Mouse (Mus musculus) skeletal muscle tissue, adult 2 months (tissue): ENCODE measurements around the gene Vps39.

ENCODE experiments used
- DNase-seq: peaks from one replicate; pipeline ENCODE4 v3.0.0-alpha.2; 2012; ENCODE audit warnings: low read depth, low spot score

Gene Vps39

DNA sequence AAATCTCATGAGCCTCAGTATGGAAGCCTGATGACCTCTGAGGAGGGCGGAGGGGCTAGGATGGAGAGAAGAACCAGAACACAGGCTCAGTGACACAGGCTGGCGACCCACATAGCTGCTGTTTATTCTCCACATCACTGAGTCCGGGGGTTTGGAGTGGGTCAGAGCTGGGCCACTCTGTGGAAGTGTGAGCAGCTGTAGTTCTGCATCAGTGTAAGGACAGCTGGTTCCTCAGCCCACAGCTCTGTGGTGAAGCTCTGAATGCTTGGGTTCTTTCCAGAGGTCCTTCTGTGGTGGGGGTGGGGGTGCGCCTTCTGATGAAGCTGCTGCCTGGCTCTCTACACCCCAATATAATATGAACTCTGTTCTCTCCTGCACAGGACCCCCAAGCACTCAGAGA lies 53.1 kb downstream of the Vps39 start:
- no peak for DNase-seq

DNA sequence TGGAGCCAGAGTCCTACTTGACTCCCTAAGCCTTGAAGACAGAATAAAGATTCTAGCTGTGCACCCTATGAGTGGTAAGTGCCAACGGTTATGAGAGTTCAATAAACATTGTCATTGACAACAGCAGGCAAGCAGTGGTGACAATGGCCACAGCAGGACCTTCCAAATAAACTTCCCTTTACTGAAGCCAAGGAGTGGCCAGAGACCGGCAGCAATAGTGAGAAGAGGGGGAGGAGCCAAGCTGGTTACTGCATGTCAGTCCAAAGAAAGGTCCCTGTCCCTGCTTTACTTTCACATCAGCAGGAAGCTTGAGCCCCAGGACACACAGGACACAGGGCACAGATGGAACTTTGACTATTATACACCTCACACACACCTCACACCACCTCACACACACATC lies 56.8 kb downstream of the Vps39 start:
- no peak for DNase-seq

DNA sequence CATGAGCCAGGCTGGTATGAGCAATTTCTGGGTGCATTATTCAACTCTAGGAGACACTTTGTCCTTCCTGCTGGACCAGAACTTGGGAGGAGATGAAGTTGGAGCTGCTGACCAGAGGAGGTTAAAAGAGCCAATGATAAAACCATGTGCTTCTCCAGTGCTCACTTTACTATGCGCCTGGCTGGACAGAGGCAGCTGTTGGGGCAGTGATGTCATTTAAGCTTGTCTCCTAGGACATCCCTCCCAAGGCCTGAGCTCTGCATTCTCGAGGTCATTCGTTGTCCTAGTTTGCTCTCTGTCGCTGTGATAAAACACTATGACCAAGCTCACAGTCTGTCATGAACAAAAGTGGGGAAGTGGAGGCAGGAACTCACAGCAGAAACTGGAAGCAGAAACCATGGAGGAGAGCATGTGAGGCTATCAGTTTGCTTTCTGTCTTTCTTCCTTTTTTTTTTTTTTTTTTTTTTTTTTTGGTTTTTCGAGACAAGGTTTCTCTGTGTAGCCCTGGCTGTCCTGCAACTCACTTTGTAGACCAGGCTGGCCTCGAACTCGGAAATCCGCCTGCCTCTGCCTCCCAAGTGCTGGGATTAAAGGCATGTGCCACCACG lies 61.4 kb downstream of the Vps39 start:
- DNase-seq: no peak

DNA sequence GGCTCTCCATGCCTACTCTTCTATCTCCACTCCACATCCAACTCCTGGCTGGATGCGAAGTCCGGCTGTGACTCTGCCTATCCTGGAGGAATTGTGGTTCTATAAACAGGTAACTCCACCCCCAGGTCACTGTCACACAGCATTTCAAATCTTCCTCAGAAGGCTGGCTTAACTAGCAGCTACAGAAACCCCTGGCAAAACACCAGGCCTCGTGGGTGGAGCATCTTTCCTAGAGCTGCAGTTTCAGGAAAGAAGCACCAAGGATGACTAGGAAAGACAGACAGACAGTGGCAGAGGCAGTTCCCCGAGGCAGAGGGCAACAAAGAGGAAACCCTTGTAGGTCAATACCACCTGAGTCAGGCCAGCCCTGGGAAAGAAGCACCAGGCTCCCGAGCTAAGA lies 63.9 kb downstream of the Vps39 start, which contains the start of gene Pla2g4d:
Gene Pla2g4d, minus strand, starts transcription at position 203 of the 400 bp plus-strand sequence.
- no peak for DNase-seq

DNA sequence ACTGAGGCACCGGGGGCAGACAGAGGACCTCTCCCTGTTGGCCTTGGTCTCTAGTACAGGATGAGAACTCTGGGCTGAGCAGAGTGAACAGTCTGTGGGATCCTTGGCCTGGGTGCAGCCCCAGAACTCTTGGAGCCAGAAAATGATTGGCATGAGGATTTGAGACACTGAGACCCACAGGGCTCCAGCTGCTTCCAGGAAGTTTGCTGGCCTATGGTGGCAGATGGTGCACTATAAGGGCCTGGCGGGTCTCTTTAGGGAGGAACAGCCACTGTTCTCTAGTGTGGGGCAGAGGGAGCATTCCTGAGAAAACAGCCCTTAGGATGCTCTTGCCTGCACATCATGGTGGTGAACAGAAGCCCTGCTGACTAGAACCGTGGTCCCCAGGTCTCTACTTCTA lies 64.5 kb downstream of the Vps39 start:
- DNase-seq: no peak

DNA sequence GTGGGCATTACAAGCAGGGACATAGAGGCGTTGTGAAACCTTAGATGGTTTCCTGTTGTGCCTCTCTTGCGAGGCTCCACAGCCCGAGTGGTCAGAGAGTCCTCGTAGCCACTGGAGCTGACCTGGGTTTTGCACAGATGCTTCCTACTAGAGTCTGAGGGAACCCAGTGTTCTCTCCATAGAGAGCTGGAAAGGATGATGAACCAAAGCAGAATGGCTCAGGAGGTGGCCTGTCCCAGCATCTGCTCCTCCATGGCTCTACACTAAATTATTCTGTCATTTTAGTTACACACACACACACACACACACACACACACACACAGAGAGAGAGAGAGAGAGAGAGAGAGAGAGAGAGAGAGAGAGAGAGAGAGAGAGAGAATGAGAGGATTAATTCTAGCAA lies 67.3 kb downstream of the Vps39 start:
- DNase-seq: no peak

DNA sequence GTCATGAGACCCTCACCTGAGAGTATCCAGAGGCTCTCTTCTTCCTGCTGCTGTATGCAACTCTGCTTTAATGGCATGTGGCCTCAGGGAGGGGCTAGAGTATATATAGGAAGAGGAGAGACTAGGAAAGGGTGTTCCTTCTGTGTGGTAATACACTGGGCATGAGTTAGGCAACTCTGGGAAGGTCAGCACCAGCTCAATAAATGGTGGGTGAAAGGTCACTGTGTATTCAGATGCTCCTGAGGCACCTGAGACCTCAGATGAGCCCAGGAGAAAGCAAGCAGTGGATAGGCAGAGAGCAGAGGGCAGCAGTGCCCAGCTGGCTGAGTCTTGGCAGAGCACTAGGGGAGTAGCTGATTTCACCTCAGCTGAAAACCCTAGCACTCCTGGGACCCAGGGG lies 68.2 kb downstream of the Vps39 start:
- no peak for DNase-seq

DNA sequence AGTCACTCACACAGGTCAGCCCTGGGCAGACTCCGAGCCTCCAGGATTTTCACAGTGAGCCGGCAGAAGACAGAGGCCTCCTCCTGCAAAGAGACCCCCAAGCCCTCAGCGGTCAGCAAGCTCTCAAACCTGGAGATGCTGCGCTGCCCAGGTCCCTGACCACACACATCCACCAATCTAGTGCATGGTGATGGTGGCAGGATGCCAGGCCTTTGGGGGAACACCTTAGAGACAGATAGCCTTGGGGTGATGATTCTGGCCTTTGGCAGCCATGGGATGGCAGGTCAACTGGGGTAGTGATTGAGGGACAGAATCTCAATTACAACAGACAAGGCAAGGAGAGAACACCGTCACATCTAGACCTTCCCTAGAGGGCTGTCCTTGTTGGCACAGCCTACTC lies 68.8 kb downstream of the Vps39 start:
- no peak for DNase-seq

DNA sequence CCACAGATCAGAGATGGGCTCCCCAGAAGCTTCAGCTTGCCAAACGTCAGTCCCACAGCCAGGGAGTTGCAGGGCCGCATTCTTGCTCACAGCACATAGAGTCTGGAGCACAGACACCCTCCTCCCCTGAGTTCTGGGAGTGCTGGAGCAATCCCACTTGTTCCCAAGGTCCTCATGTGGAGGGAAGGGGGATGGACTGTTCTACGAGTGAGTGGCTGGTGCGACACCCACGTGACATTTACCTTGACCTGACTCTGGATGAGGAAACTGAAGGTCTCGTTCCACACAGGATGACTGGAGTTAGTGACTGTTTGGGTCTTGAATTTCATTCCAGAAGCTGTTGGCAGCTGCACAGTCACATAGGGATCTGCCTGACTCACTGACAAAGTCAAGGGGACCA lies 69.4 kb downstream of the Vps39 start:
- no peak for DNase-seq

DNA sequence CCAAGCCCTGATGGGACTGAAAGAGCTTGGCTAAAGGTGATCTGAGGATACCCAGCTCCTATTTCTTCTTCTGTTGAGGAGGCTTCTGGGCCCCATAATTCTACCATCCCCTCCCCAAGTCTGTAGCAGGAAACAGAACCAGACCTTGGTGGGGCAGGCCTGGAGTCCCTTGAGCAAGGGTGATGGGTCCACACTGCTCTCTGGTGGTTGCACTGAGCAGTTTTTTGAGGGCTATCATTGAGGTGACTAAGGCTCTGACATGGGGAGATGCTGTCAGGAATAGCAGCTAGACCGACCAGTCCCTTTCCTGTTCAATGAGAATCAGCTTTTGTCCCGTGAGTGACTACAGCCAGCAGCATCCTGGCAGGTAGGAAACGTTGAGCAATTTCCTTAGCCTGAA lies 71.7 kb downstream of the Vps39 start:
- DNase-seq: no peak

DNA sequence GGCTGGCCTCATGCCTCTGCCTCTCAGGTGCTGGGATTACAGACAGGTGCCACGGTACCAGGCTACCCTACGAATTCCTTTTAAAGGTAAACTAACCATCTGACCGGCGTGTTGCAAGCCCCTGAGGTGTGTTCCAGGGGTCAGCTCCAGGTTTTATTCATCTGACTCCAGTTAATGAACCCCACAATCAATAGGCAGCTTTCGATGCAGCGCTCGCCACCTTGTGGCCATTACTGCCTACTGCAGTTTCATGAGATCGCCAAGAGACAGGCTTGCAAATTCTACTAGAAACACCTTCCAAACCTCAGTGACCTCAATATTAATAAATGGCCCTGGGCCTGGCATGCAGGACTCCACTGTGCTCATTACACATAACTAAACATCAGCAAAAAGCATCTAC lies 73.0 kb downstream of the Vps39 start:
- peak; percentile 20 for DNase-seq

DNA sequence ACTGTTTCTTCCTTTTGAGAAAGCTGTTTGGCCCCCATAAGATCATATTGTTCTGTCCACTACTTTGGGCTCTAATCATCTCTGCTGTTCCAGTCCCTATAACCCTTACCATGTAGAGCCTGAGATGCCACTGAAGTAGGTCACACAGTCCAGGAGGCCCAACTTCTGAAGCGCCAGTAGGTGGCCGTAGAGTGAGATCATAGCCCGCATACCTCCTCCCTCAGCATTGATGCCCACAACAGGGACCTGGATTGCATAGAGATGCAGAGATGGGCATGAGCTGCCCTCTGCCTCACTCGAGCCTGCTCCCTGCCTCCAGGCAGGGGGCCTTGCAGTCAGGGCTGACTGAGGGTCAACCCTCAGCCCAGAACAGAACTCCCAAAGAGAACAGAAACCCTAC lies 76.0 kb downstream of the Vps39 start:
- no peak for DNase-seq

DNA sequence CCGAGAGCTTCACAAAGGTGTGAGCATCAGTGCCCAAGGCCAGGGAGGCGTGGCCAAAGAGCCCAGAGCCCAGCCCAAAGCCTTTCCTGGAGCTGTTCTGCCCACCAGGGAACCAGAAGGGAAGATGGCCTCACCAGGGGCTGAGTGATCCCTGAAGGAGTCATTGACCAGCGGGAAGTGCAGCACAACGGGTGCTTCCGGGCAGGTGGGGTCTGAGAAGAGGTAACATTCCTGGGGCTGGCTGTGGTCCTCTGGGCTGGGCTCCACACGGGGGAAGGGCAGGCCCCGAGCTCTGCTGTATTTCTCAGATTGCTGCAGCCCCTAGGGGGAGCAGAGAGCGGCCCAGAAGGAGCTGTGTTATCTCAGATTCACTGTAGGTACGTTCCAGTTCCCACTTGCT lies 84.3 kb downstream of the Vps39 start:
- DNase-seq: no peak
